Comparison of ENCODE assay signal across 10 mouse cellular contexts in genomic region chr3:41422615-41423579, GRCm38 (mm10).
DNase-seq lines count a peak whose midpoint lies in the region; ATAC-seq and TF ChIP-seq lines count a peak whose summit lies in the region.
"Had no signal": no experiment of that assay in that cellular context is flagged by ENCODE, and none has a peak within 500 bp of the region (broad histone marks: within the 10 kb centered on the region; RNA-seq: fewer than 3 reads in every experiment).

No protein-coding gene starts in this region.

- H3K9me3 ChIP-seq in heart, embryonic 12.5 days (replicated peaks): no peaks in the 10 kb centered on the region
- H3K9me3 ChIP-seq in intestine, postnatal 0 days (ENCODE audit: control insufficient read depth): no peaks in the 10 kb centered on the region

- no peak overlapping the region for H3K4me2 ChIP-seq in heart, embryonic 12.5 days
- H3K4me2 ChIP-seq in intestine, postnatal 0 days (replicated peaks; ENCODE audit: low read depth): peak overlapping the region; percentile 49

- H3K27me3 ChIP-seq in heart, embryonic 12.5 days (replicated peaks): no peaks in the 10 kb centered on the region
- H3K27me3 ChIP-seq in intestine, postnatal 0 days (replicated peaks; ENCODE audit: control insufficient read depth, insufficient read depth, low read length): no peaks in the 10 kb centered on the region

- WGBS in heart, embryonic 12.5 days: 23% methylated on average over 14 of the region's 14 CpGs
- 14% methylated on average over 14 of the region's 14 CpGs for WGBS in intestine, postnatal 0 days

- intact Hi-C loops in heart, postnatal 25 days (cut with DNase I): no loop called here

- H3K9ac ChIP-seq in heart, embryonic 12.5 days: no peak overlapping the region
- no peak overlapping the region for H3K9ac ChIP-seq in intestine, postnatal 0 days (ENCODE audit: low read depth, low read length)

- DNase-seq in heart, postnatal 25 days (ENCODE audit: low spot score): no peak
- DNase-seq in retina, postnatal 1 day: peak; percentile 22
- no peak for DNase-seq in retina, embryonic 14.5 days (ENCODE audit: low spot score)
- DNase-seq in layer of hippocampus, adult 2 months (ENCODE audit: low spot score in 2 of 2): no peak
- no peak for DNase-seq in urinary bladder, adult 18-20 months (ENCODE audit: low spot score in 2 of 2)
- no peak for DNase-seq in right cerebral cortex, adult 18-20 months
- DNase-seq: gastrocnemius, postnatal 25 days; lung, adult 2 months had no signal

- no peaks in the 10 kb centered on the region for H3K36me3 ChIP-seq in heart, embryonic 12.5 days
- no peaks in the 10 kb centered on the region for H3K36me3 ChIP-seq in intestine, postnatal 0 days (ENCODE audit: control insufficient read depth, insufficient read depth)

- no peak for TF ChIP-seq CTCF in intestine, postnatal 0 days (IDR thresholded peaks at IDR 0.05; ENCODE audit: low read depth)
- no peak for TF ChIP-seq CTCF in layer of hippocampus, adult 2 months (conservative IDR thresholded peaks at IDR 0.05)

- 0 out of 2 replicates have a peak, but pooled peaks have one; percentile 33 for ATAC-seq in heart, embryonic 12.5 days (ENCODE audit: insufficient number of reproducible peaks, low FRiP score)
- peak; percentile 65 for ATAC-seq in intestine, postnatal 0 days

- no peak overlapping the region for H3K4me3 ChIP-seq in heart, embryonic 12.5 days
- no peak overlapping the region for H3K4me3 ChIP-seq in intestine, postnatal 0 days (ENCODE audit: low read depth, low read length)
- no peak overlapping the region for H3K4me3 ChIP-seq in layer of hippocampus, adult 2 months

- H3K27ac ChIP-seq in heart, embryonic 12.5 days (ENCODE audit: poor library complexity, severe bottlenecking): no peak overlapping the region
- H3K27ac ChIP-seq in intestine, postnatal 0 days (ENCODE audit: low read depth, low read length): no peak overlapping the region
- no peak overlapping the region for H3K27ac ChIP-seq in layer of hippocampus, adult 2 months

- H3K4me1 ChIP-seq in heart, embryonic 12.5 days (replicated peaks): peaks cover 34% of the 10 kb centered on the region
- no peaks in the 10 kb centered on the region; the same call in 1 of the 2 replicates for H3K4me1 ChIP-seq in intestine, postnatal 0 days (replicated peaks; ENCODE audit: control insufficient read depth, insufficient read depth, low read length)
